ENCODE assay signal across 29 mouse cellular contexts in the genomic region with DNA sequence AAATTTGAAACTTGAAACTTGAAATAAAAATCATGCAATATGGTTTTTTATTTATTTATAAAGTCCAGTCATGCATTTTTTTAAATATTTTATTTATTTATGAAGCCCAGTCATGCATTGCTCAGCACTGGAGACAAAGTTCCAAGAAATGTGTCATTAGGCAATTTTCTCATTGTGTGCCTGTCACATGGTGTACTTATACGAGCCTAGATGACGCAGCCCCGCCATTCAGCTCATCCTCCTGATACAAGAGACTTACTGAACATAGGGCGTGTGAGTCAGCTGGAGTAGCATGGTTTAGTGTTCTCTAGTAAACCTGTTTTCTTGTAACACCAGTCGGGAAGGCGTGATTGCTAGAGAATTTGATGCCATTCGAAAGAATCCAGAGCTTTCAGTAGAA. TPM values are rescaled to one million over a fixed set of nuclear protein-coding genes. Genes with fewer than 3 reads are reported as not detected.
DNase-seq lines count a peak whose midpoint lies in the region; ATAC-seq lines count a peak whose summit lies in the region.
"Had no signal": no experiment of that assay in that cellular context is flagged by ENCODE, and none has a peak within 500 bp of the region (broad histone marks: within the 10 kb centered on the region; RNA-seq: fewer than 3 reads in every experiment).

No protein-coding gene starts in this region.

- DNase-seq in adrenal gland, postnatal 25 days, result peak; percentile 35
- no peak for DNase-seq in adrenal gland, postnatal 10 days
- DNase-seq in 3T3-L1 (ENCODE audit: low read depth, low spot score), result peak; percentile 95
- DNase-seq in adipocyte (ENCODE audit: low spot score), result peak; percentile 66
- DNase-seq in liver, embryonic 13.5 days, result no peak
- DNase-seq in spleen, postnatal 36 days (ENCODE audit: low spot score in 2 of 2), result no peak
- DNase-seq in heart, postnatal 25 days (ENCODE audit: low spot score), result no peak
- DNase-seq: cerebellum, adult 18-20 months; cerebellum, postnatal 36 days; heart, postnatal 10 days; retina, postnatal 1 day; right cerebral cortex, postnatal 4 days had no signal

- no peaks in the 10 kb centered on the region for H3K27me3 ChIP-seq in liver, embryonic 13.5 days
- no peaks in the 10 kb centered on the region for H3K27me3 ChIP-seq in kidney, embryonic 16.5 days (ENCODE audit: insufficient read depth, low read length)
- H3K27me3 ChIP-seq: hindbrain, embryonic 13.5 days; kidney, embryonic 15.5 days; limb, embryonic 13.5 days; lung, embryonic 15.5 days had no signal

- H3K4me2 ChIP-seq in liver, embryonic 13.5 days, result no peak overlapping the region
- no peak overlapping the region for H3K4me2 ChIP-seq in kidney, embryonic 16.5 days (replicated peaks; ENCODE audit: low read depth, low read length)
- H3K4me2 ChIP-seq: heart, embryonic 11.5 days; hindbrain, embryonic 13.5 days; kidney, embryonic 15.5 days; limb, embryonic 13.5 days; lung, embryonic 15.5 days; midbrain, embryonic 11.5 days had no signal

- peak overlapping the region; percentile 73 for H3K27ac ChIP-seq in liver, embryonic 13.5 days
- H3K27ac ChIP-seq in kidney, embryonic 16.5 days (ENCODE audit: low read length), result no peak overlapping the region
- H3K27ac ChIP-seq: hindbrain, embryonic 13.5 days; kidney, embryonic 15.5 days; limb, embryonic 13.5 days; lung, embryonic 15.5 days; stomach, postnatal 0 days had no signal

- no peak overlapping the region for H3K9ac ChIP-seq in liver, embryonic 13.5 days
- H3K9ac ChIP-seq in kidney, embryonic 16.5 days (replicated peaks; ENCODE audit: low read length), result no peak overlapping the region
- H3K9ac ChIP-seq: hindbrain, embryonic 13.5 days; kidney, embryonic 15.5 days; limb, embryonic 13.5 days; lung, embryonic 15.5 days had no signal

- ATAC-seq in liver, embryonic 13.5 days (ENCODE audit: low read depth), result no peak
- no peak for ATAC-seq in kidney, embryonic 16.5 days (ENCODE audit: low FRiP score, low TSS enrichment)
- ATAC-seq: forebrain, embryonic 16.5 days; inflammation-experienced regulatory T-cells, adult 6 months had no signal

- peaks cover 60% of the 10 kb centered on the region for H3K4me1 ChIP-seq in liver, embryonic 13.5 days (replicated peaks)
- no peaks in the 10 kb centered on the region for H3K4me1 ChIP-seq in kidney, embryonic 16.5 days (ENCODE audit: insufficient read depth, low read length)
- H3K4me1 ChIP-seq: hindbrain, embryonic 13.5 days; limb, embryonic 13.5 days; lung, embryonic 15.5 days had no signal

- H3K4me3 ChIP-seq in liver, embryonic 13.5 days (replicated peaks), result no peak overlapping the region
- H3K4me3 ChIP-seq in kidney, embryonic 16.5 days (ENCODE audit: low read length), result no peak overlapping the region
- H3K4me3 ChIP-seq: erythroblast, embryonic 14.5 days; hindbrain, embryonic 13.5 days; kidney, embryonic 15.5 days; limb, embryonic 13.5 days; lung, embryonic 15.5 days had no signal

- 78% methylated on average over 7 of the region's 7 CpGs for WGBS in liver, embryonic 13.5 days (ENCODE audit: insufficient replicate concordance)
- 86% methylated on average over 7 of the region's 7 CpGs for WGBS in kidney, embryonic 16.5 days

- no peaks in the 10 kb centered on the region for H3K9me3 ChIP-seq in liver, embryonic 13.5 days (replicated peaks)
- no peaks in the 10 kb centered on the region for H3K9me3 ChIP-seq in kidney, embryonic 16.5 days (ENCODE audit: low read length)
- H3K9me3 ChIP-seq: hindbrain, embryonic 13.5 days; kidney, embryonic 15.5 days; limb, embryonic 13.5 days; lung, embryonic 15.5 days had no signal

- intact Hi-C loops in heart, postnatal 25 days (cut with DNase I), result loop anchor here (5.0 kb wide), 1 partner anchor 54 kb away; no protein-coding TSS in a partner anchor

- H3K36me3 ChIP-seq in liver, embryonic 13.5 days, result peaks cover 69% of the 10 kb centered on the region
- peaks cover 33% of the 10 kb centered on the region for H3K36me3 ChIP-seq in kidney, embryonic 16.5 days (ENCODE audit: insufficient read depth, low read length)

RNA-seq across cellular contexts. Expression of a gene that starts 10.2 kb away (rescaled TPM):
- 53.6 and 62.9 TPM in 2 replicates for total RNA-seq in adrenal gland, postnatal 25 days (2021)
- 10 to 100 TPM; 52.0 to 53.2 TPM for total RNA-seq in adrenal gland, postnatal 10 days (2021)
- 84.0 and 89.0 TPM in 2 replicates for polyA plus RNA-seq in liver, embryonic 13.5 days (2015; fragmentation: Nextera tagmentation; extraction: Ambion mirVana)
- 62.2 and 62.3 TPM in 2 replicates for polyA plus RNA-seq in kidney, embryonic 16.5 days (2015; fragmentation: Nextera tagmentation; extraction: Ambion mirVana)
- 10 to 100 TPM; 51.4 to 52.3 TPM for total RNA-seq in heart, postnatal 25 days (2021)

RNA-seq across cellular contexts. Expression of a gene that starts 21.1 kb away (rescaled TPM):
- not detected in 2 replicates for total RNA-seq in adrenal gland, postnatal 25 days (2021)
- total RNA-seq in adrenal gland, postnatal 10 days (2021), result not detected
- not detected in 2 replicates for polyA plus RNA-seq in liver, embryonic 13.5 days (2015; fragmentation: Nextera tagmentation; extraction: Ambion mirVana)
- not detected in 2 replicates for polyA plus RNA-seq in kidney, embryonic 16.5 days (2015; fragmentation: Nextera tagmentation; extraction: Ambion mirVana)
- not detected for total RNA-seq in heart, postnatal 25 days (2021)
- total RNA-seq: gastrocnemius, postnatal 4 days; heart, postnatal 10 days; left cerebral cortex, postnatal 10 days had no signal
- polyA plus RNA-seq: erythroblast, embryonic 14.5 days; forebrain, embryonic 16.5 days; heart, embryonic 11.5 days; hindbrain, embryonic 13.5 days; inflammation-experienced regulatory T-cells, adult 6 months; large intestine, adult 2 months; limb, embryonic 13.5 days; neural tube, embryonic 11.5 days; stomach, postnatal 0 days; thymus, postnatal 0 days; urinary bladder, adult 2 months had no signal

RNA-seq across cellular contexts. Expression of a gene that starts 34.6 kb away (rescaled TPM):
- total RNA-seq in adrenal gland, postnatal 25 days (2021), result 61.3 and 83.2 TPM in 2 replicates
- 10 to 100 TPM; 58.6 to 77.1 TPM for total RNA-seq in adrenal gland, postnatal 10 days (2021)
- polyA plus RNA-seq in liver, embryonic 13.5 days (2015; fragmentation: Nextera tagmentation; extraction: Ambion mirVana), result 2.1 and 2.6 TPM in 2 replicates
- polyA plus RNA-seq in kidney, embryonic 16.5 days (2015; fragmentation: Nextera tagmentation; extraction: Ambion mirVana), result 6.2 and 7.9 TPM in 2 replicates
- total RNA-seq in heart, postnatal 25 days (2021), result 10 to 100 TPM; 25.2 to 29.6 TPM

RNA-seq across cellular contexts. Expression of a gene that starts 57.2 kb away (rescaled TPM):
- total RNA-seq in adrenal gland, postnatal 25 days (2021), result 24.7 and 25.0 TPM in 2 replicates
- total RNA-seq in adrenal gland, postnatal 10 days (2021), result 100 to 1,000 TPM; 142 to 154 TPM
- polyA plus RNA-seq in liver, embryonic 13.5 days (2015; fragmentation: Nextera tagmentation; extraction: Ambion mirVana), result 2.0 TPM in 2 replicates
- 56.7 and 79.2 TPM in 2 replicates for polyA plus RNA-seq in kidney, embryonic 16.5 days (2015; fragmentation: Nextera tagmentation; extraction: Ambion mirVana)
- 100 to 1,000 TPM; 191 to 258 TPM for total RNA-seq in heart, postnatal 25 days (2021)
- polyA plus RNA-seq: erythroblast, embryonic 14.5 days; inflammation-experienced regulatory T-cells, adult 6 months had no signal

Comparison
In these comparisons a context has a peak if more than half of its experiments do, and no peak if none do; other contexts are left out.
1. DNase-seq: peak in adrenal gland, postnatal 25 days (single experiment), 3T3-L1 (single experiment) and adipocyte (single experiment); none in adrenal gland, postnatal 10 days (single experiment), liver, embryonic 13.5 days (single experiment), spleen, postnatal 36 days (0 of 2) and heart, postnatal 25 days (single experiment).